8 mouse cellular contexts compared by ENCODE assay signal in the genomic region with DNA sequence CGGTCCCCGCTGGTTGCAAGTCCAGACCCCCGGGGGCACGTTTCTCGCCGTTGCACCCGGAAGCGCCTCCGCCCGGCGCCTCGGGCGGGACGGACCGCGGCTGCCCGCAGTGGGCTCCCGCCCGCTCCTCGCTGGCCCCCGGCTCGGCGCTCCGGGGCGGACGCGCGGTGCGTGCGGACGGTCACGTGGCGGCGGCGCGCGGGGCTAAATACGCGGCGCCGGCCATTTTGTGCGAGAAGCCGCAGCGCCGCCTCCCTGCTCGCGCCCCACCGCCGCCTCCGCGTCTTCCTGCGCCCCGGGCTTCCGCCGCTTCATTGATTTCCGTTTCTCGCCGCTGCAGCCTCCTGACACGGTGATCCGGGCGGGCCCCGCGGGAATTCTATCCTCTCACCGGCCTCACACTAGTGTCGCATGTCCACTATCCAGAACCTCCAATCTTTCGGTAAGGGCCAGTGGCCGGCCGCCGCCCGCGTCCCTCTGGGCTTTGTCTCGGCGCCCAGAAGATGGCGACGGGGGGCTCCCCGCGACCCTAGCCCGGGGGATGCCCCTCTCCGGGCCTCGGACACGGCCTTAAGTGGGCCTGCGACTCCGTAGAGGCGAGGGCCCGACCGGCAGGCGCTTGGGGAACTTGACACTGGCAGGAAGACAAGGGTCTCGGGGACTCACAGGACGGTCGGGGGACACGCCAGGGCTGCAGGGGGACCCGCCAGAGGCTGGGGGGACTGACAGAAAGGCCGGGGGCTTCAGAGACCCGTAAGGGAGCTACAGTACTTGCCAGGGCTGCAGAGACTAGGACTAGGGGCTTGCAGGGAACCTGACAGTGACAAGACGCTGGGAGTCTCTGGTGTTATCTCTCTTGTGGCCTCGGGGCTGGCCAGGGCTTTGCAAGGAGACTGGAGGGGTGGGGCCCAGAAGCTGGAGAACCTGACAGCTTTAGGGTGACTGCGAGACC. TPM values are rescaled to one million over a fixed set of nuclear protein-coding genes. Genes with fewer than 3 reads are reported as not detected.
DNase-seq lines count a peak whose midpoint lies in the region; ATAC-seq and TF ChIP-seq lines count a peak whose summit lies in the region.

No protein-coding gene starts in this region.

- under 1% methylated on average over 73 of the region's 97 CpGs for WGBS in hindbrain, embryonic 16.5 days

- H3K27ac ChIP-seq in hindbrain, embryonic 16.5 days (ENCODE audit: low read depth, low read length) = peak overlapping the region; percentile 88

- no peak for DNase-seq in Patski (ENCODE audit: low read depth, low spot score)
- peak; percentile 90 to 93 for DNase-seq in cerebellum, postnatal 25 days
- peak; percentile 70 for DNase-seq in gastrocnemius, adult 18-20 months (ENCODE audit: low spot score)
- peak; percentile 81 to 89 for DNase-seq in left cerebral cortex, adult 18-20 months (ENCODE audit: low spot score in 2 of 2)
- peak; percentile 84 to 90 for DNase-seq in lung, postnatal 4 days
- peak; percentile 72 for DNase-seq in retina, postnatal 7 days (ENCODE audit: low read depth, low spot score)
- DNase-seq in urinary bladder, adult 2 months (ENCODE audit: low spot score) = peak; percentile 72

- H3K4me3 ChIP-seq in hindbrain, embryonic 16.5 days (ENCODE audit: low read length) = peak overlapping the region; percentile 76

- TF ChIP-seq CTCF in Patski (IDR thresholded peaks at IDR 0.05) = no peak

- CTCF ChIA-PET in Patski (lab: Charles Lee) = interaction anchor here (1.1 to 2.0 kb wide), 2 partner anchors 10 to 57 kb away, joined by 4 to 6 read pairs; no protein-coding TSS in a partner anchor

- H3K4me2 ChIP-seq in hindbrain, embryonic 16.5 days (ENCODE audit: low read length) = peak overlapping the region; percentile 89

- H3K36me3 ChIP-seq in hindbrain, embryonic 16.5 days (ENCODE audit: control insufficient read depth, insufficient read depth, low read length) = peaks cover 22% of the 10 kb centered on the region

- H3K4me1 ChIP-seq in hindbrain, embryonic 16.5 days (ENCODE audit: control insufficient read depth, insufficient read depth, low read depth, low read length) = peaks cover 13% of the 10 kb centered on the region

- H3K27me3 ChIP-seq in Patski = peaks cover 5% of the 10 kb centered on the region
- no peaks in the 10 kb centered on the region for H3K27me3 ChIP-seq in hindbrain, embryonic 16.5 days (replicated peaks; ENCODE audit: control insufficient read depth, insufficient read depth, low read length)

- POLR2A ChIA-PET in Patski (lab: Charles Lee) = no interaction called here

- H3K9me3 ChIP-seq in hindbrain, embryonic 16.5 days (ENCODE audit: control insufficient read depth, low read length) = no peaks in the 10 kb centered on the region

- peak; percentile 80 for ATAC-seq in Patski
- ATAC-seq in hindbrain, embryonic 16.5 days = peak; percentile 89

- in situ Hi-C loops in Patski (cut with MboI; ENCODE audit: low pct_unique_long_range_greater_than_20kb) = no loop called here

- peak overlapping the region; percentile 90 for H3K9ac ChIP-seq in hindbrain, embryonic 16.5 days (ENCODE audit: low read depth, low read length)

RNA-seq across cellular contexts. Expression of gene Eif1b, which starts 0.6 kb away (rescaled TPM):
- polyA plus RNA-seq in Patski (2021) = 51.3 TPM
- 10 to 100 TPM; 39.4 to 42.9 TPM for total RNA-seq in gastrocnemius, adult 18-20 months (2021)
- polyA plus RNA-seq in hindbrain, embryonic 16.5 days (2015; fragmentation: Nextera tagmentation; extraction: Ambion mirVana) = 292 and 300 TPM in 2 replicates
- 100 to 1,000 TPM; 198 to 202 TPM for total RNA-seq in left cerebral cortex, adult 18-20 months (2021)
- 61.3 and 68.7 TPM in 2 replicates for polyA plus RNA-seq in urinary bladder, adult 2 months (2012; rRNA removed)

RNA-seq across cellular contexts. Expression of gene Entpd3, which starts 46.9 kb away (rescaled TPM):
- polyA plus RNA-seq in Patski (2021) = not detected
- not detected for total RNA-seq in gastrocnemius, adult 18-20 months (2021)
- polyA plus RNA-seq in hindbrain, embryonic 16.5 days (2015; fragmentation: Nextera tagmentation; extraction: Ambion mirVana) = 4.5 and 4.7 TPM in 2 replicates
- 1 to 10 TPM; 7.8 to 8.5 TPM for total RNA-seq in left cerebral cortex, adult 18-20 months (2021)
- 52.9 and 67.7 TPM in 2 replicates for polyA plus RNA-seq in urinary bladder, adult 2 months (2012; rRNA removed)
